Mouse (Mus musculus): ENCODE data around the gene Dtd1. TPM values are rescaled to one million over a fixed set of nuclear protein-coding genes. Genes with fewer than 3 reads are reported as not detected.

Dtd1 gene
- polyA plus RNA-seq, 1 experiment = 16.5 TPM

GRCm38 (mm10) chr2:144714596-144714995 lies 114.9 kb downstream of the Dtd1 start:
- no peak for DNase-seq (ENCODE audit: low read depth)

- no peak for DNase-seq (ENCODE audit: low read depth)
These were observed 115.6 kb downstream of the Dtd1 start for GRCm38 (mm10) chr2:144715211-144715768.

GRCm38 (mm10) chr2:144716248-144716647 lies 116.6 kb downstream of the Dtd1 start:
- DNase-seq (ENCODE audit: low read depth) = no peak

GRCm38 (mm10) chr2:144718273-144718672 lies 118.6 kb downstream of the Dtd1 start:
- DNase-seq (ENCODE audit: low read depth) = no peak

- DNase-seq (ENCODE audit: low read depth) = no peak
These were observed 119.6 kb downstream of the Dtd1 start for GRCm38 (mm10) chr2:144719294-144719693.

GRCm38 (mm10) chr2:144719718-144720117 lies 120.0 kb downstream of the Dtd1 start:
- DNase-seq (ENCODE audit: low read depth) = no peak

- DNase-seq (ENCODE audit: low read depth) = peak; percentile 23
These were observed 120.8 kb downstream of the Dtd1 start for GRCm38 (mm10) chr2:144720407-144720959.

- DNase-seq (ENCODE audit: low read depth) = no peak
These were observed 125.0 kb downstream of the Dtd1 start for GRCm38 (mm10) chr2:144724679-144725078.

- no peak for DNase-seq (ENCODE audit: low read depth)
These were observed 127.4 kb downstream of the Dtd1 start for GRCm38 (mm10) chr2:144727136-144727535.

- no peak for DNase-seq (ENCODE audit: low read depth)
These were observed 130.1 kb downstream of the Dtd1 start for GRCm38 (mm10) chr2:144729776-144730175.

- DNase-seq (ENCODE audit: low read depth) = peak; percentile 16
These were observed 138.5 kb downstream of the Dtd1 start for GRCm38 (mm10) chr2:144738161-144738560.

GRCm38 (mm10) chr2:144738576-144738975 lies 138.9 kb downstream of the Dtd1 start:
- DNase-seq (ENCODE audit: low read depth) = no peak

- DNase-seq (ENCODE audit: low read depth) = no peak
These were observed 140.9 kb downstream of the Dtd1 start for GRCm38 (mm10) chr2:144740577-144740997.

- DNase-seq (ENCODE audit: low read depth) = no peak
These were observed 142.3 kb downstream of the Dtd1 start for GRCm38 (mm10) chr2:144741973-144742372.

- no peak for DNase-seq (ENCODE audit: low read depth)
These were observed 143.6 kb downstream of the Dtd1 start for GRCm38 (mm10) chr2:144743316-144743715.

- no peak for DNase-seq (ENCODE audit: low read depth)
These were observed 145.6 kb downstream of the Dtd1 start for GRCm38 (mm10) chr2:144745266-144745665.

- no peak for DNase-seq (ENCODE audit: low read depth)
These were observed 146.5 kb downstream of the Dtd1 start for GRCm38 (mm10) chr2:144746046-144746783.

GRCm38 (mm10) chr2:144753604-144754003 lies 153.9 kb downstream of the Dtd1 start:
- DNase-seq (ENCODE audit: low read depth) = no peak

- DNase-seq (ENCODE audit: low read depth) = no peak
These were observed 155.3 kb downstream of the Dtd1 start for GRCm38 (mm10) chr2:144755016-144755415.

- no peak for DNase-seq (ENCODE audit: low read depth)
These were observed 161.0 kb downstream of the Dtd1 start for GRCm38 (mm10) chr2:144760666-144761065.

- DNase-seq (ENCODE audit: low read depth) = no peak
These were observed 164.0 kb downstream of the Dtd1 start for GRCm38 (mm10) chr2:144763706-144764105.

- no peak for DNase-seq (ENCODE audit: low read depth)
These were observed 164.6 kb downstream of the Dtd1 start for GRCm38 (mm10) chr2:144764116-144764788.

GRCm38 (mm10) chr2:144765219-144765618 lies 165.5 kb downstream of the Dtd1 start:
- no peak for DNase-seq (ENCODE audit: low read depth)
